Mouse (Mus musculus): ENCODE data around the gene Mthfsd.

- TF ChIP-seq CTCF (IDR thresholded peaks at IDR 0.05; ENCODE audit: low read depth) (no peak), EP300 (optimal IDR thresholded peaks at IDR 0.05) (no peak)
Observed at GRCm38 (mm10) chr8:121080361-121081090, 27.7 kb downstream of the Mthfsd start.
